7 mouse cellular contexts compared by ENCODE assay signal in the genomic region with DNA sequence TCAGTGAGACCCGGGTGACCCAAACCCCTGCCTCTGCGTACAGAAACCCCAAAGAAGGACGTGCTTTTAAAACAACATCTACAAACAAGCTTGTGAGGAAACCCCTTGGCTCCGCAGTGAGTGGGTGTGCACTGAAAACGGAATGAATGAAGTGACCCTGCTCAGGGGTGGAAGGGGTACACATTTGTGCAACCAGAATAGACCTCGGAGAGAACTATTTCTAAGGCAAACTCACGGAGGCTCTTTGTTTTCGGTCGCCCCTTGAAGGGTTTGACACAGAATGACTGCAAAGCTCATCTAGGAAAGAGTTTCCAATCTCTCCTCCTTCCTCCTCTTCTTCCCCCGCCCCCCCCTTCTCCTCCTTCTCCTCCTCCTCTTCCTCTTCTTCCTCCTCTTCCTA.
DNase-seq lines count a peak whose midpoint lies in the region; ATAC-seq and TF ChIP-seq lines count a peak whose summit lies in the region.

No protein-coding gene starts in this region.

- no peak for TF ChIP-seq CTCF in layer of hippocampus, adult 2 months (conservative IDR thresholded peaks at IDR 0.05)
- TF ChIP-seq CTCF in intestine, postnatal 0 days (IDR thresholded peaks at IDR 0.05; ENCODE audit: low read depth): no peak

- 0 out of 2 replicates have a peak, but pooled peaks cover 6% of the 10 kb centered on the region for H3K36me3 ChIP-seq in forebrain, embryonic 14.5 days (ENCODE audit: control insufficient read depth, insufficient read depth, low read length)
- H3K36me3 ChIP-seq in intestine, postnatal 0 days (ENCODE audit: control insufficient read depth, insufficient read depth): no peaks in the 10 kb centered on the region; the same call in 1 of the 2 replicates
- 0 out of 2 replicates have a peak, but pooled peaks cover 2% of the 10 kb centered on the region for H3K36me3 ChIP-seq in neural tube, embryonic 12.5 days

- H3K4me2 ChIP-seq in forebrain, embryonic 14.5 days (ENCODE audit: low read length): peak overlapping the region; percentile 51
- H3K4me2 ChIP-seq in intestine, postnatal 0 days (replicated peaks; ENCODE audit: low read depth): peak overlapping the region; percentile 67
- peak overlapping the region; percentile 60 for H3K4me2 ChIP-seq in neural tube, embryonic 12.5 days (replicated peaks)

- H3K4me3 ChIP-seq in layer of hippocampus, adult 2 months: peak overlapping the region; percentile 46; the same call in 1 of the 2 replicates
- peak overlapping the region; percentile 24 for H3K4me3 ChIP-seq in forebrain, embryonic 14.5 days (ENCODE audit: low read depth, low read length)
- no peak overlapping the region; the same call in 1 of the 2 replicates for H3K4me3 ChIP-seq in intestine, postnatal 0 days (ENCODE audit: low read depth, low read length)
- no peak overlapping the region for H3K4me3 ChIP-seq in neural tube, embryonic 12.5 days

- WGBS in forebrain, embryonic 14.5 days: 8% methylated on average over 9 of the region's 10 CpGs
- WGBS in intestine, postnatal 0 days: 49% methylated on average over 10 of the region's 10 CpGs
- 14% methylated on average over 10 of the region's 10 CpGs for WGBS in neural tube, embryonic 12.5 days

- DNase-seq in layer of hippocampus, adult 2 months (ENCODE audit: low spot score in 2 of 2): no peak
- DNase-seq in layer of hippocampus, postnatal 25 days (ENCODE audit: extremely low spot score in 1 of 2, low spot score in 1 of 2): no peak
- DNase-seq in forebrain, embryonic 14.5 days (ENCODE audit: low spot score): no peak
- DNase-seq in thymus, postnatal 25 days: no peak
- DNase-seq in adrenal gland, postnatal 36 days: no peak

- H3K9me3 ChIP-seq in forebrain, embryonic 14.5 days (replicated peaks; ENCODE audit: control insufficient read depth, low read length): no peaks in the 10 kb centered on the region
- H3K9me3 ChIP-seq in intestine, postnatal 0 days (ENCODE audit: control insufficient read depth): no peaks in the 10 kb centered on the region
- H3K9me3 ChIP-seq in neural tube, embryonic 12.5 days: no peaks in the 10 kb centered on the region

- H3K4me1 ChIP-seq in forebrain, embryonic 14.5 days (ENCODE audit: control insufficient read depth, insufficient read depth, low read length): peaks cover 27% of the 10 kb centered on the region
- peaks cover 5% of the 10 kb centered on the region; the same call in 1 of the 2 replicates for H3K4me1 ChIP-seq in intestine, postnatal 0 days (replicated peaks; ENCODE audit: control insufficient read depth, insufficient read depth, low read length)
- peaks cover 58% of the 10 kb centered on the region for H3K4me1 ChIP-seq in neural tube, embryonic 12.5 days

- peak overlapping the region; percentile 86 for H3K27ac ChIP-seq in layer of hippocampus, adult 2 months
- peak overlapping the region; percentile 28; the same call in 1 of the 2 replicates for H3K27ac ChIP-seq in forebrain, embryonic 14.5 days (ENCODE audit: low read depth, low read length)
- no peak overlapping the region for H3K27ac ChIP-seq in intestine, postnatal 0 days (ENCODE audit: low read depth, low read length)
- H3K27ac ChIP-seq in neural tube, embryonic 12.5 days: no peak overlapping the region

- H3K27me3 ChIP-seq in forebrain, embryonic 14.5 days (replicated peaks; ENCODE audit: control insufficient read depth, insufficient read depth, low read length): no peaks in the 10 kb centered on the region
- H3K27me3 ChIP-seq in intestine, postnatal 0 days (replicated peaks; ENCODE audit: control insufficient read depth, insufficient read depth, low read length): no peaks in the 10 kb centered on the region
- H3K27me3 ChIP-seq in neural tube, embryonic 12.5 days (replicated peaks): no peaks in the 10 kb centered on the region

- no peak overlapping the region; the same call in 1 of the 2 replicates for H3K9ac ChIP-seq in forebrain, embryonic 14.5 days (ENCODE audit: low read length)
- no peak overlapping the region for H3K9ac ChIP-seq in intestine, postnatal 0 days (ENCODE audit: low read depth, low read length)
- H3K9ac ChIP-seq in neural tube, embryonic 12.5 days: peak overlapping the region; percentile 18; the same call in 1 of the 2 replicates

- ATAC-seq in forebrain, embryonic 14.5 days: no peak
- no peak for ATAC-seq in intestine, postnatal 0 days
- no peak for ATAC-seq in neural tube, embryonic 12.5 days (ENCODE audit: low FRiP score, low read depth)

Comparison
In these comparisons a context has a peak if more than half of its experiments do, and no peak if none do; other contexts are left out.
1. H3K27ac ChIP-seq: peak in layer of hippocampus, adult 2 months (single experiment) and forebrain, embryonic 14.5 days (single experiment); none in intestine, postnatal 0 days (single experiment) and neural tube, embryonic 12.5 days (single experiment).
2. H3K4me3 ChIP-seq: peak in layer of hippocampus, adult 2 months (single experiment) and forebrain, embryonic 14.5 days (single experiment); none in intestine, postnatal 0 days (single experiment) and neural tube, embryonic 12.5 days (single experiment).
3. Peak in every context shown above with its lines, with median percentiles within 50 percentile points of each other: H3K4me2 ChIP-seq.